Mouse (Mus musculus) megakaryocyte, embryonic 14.5 days (primary cell): ENCODE data around the gene Gpr161. TPM values are rescaled to one million over a fixed set of nuclear protein-coding genes. Genes with fewer than 3 reads are reported as not detected.
"Not testable (repeated sequence)": the region's sequence is repeated elsewhere in the genome, so short reads cannot be mapped to it uniquely, and the experiment has no call there.

Experiments
- H3K27me3 ChIP-seq: replicated peaks from 2 replicates; pipeline ENCODE3; 2012; ENCODE audit warnings: inconsistent platforms
- H3K36me3 ChIP-seq: replicated peaks from 2 replicates; pipeline ENCODE3; 2012; ENCODE audit warnings: low read length, inconsistent platforms, mixed read lengths
- H3K4me1 ChIP-seq: 2 replicates; pipeline ENCODE4 v1.6.1; 2012; ENCODE audit warnings: inconsistent platforms
- H3K4me3 ChIP-seq: replicated peaks from 2 replicates; pipeline ENCODE3; 2012; ENCODE audit warnings: moderate library complexity, mild to moderate bottlenecking, inconsistent platforms
- H3K9me3 ChIP-seq: 2 replicates; pipeline ENCODE4 v1.6.1; 2012; ENCODE audit warnings: inconsistent platforms
- FLI1 ChIP-seq: IDR thresholded peaks from 2 replicates; pipeline ENCODE4 v1.6.1; 2012; ENCODE audit warnings: low read length, inconsistent platforms, mixed read lengths
- GATA1 ChIP-seq: IDR thresholded peaks from 3 replicates; pipeline ENCODE4 v1.6.1; 2012; ENCODE audit warnings: mixed read lengths, low read length, inconsistent platforms, borderline replicate concordance
- polyA plus RNA-seq: library from polyadenylated mRNA; stranded (reverse); fragments of >175 nt; gene quantifications from 2 replicates; pipeline ENCODE4 v1.2.3, GENCODE M21; 2012; ENCODE audit warnings: low replicate concordance; ENCODE audit not compliant: insufficient read depth

Gene Gpr161
- polyA plus RNA-seq, 1 experiment: not detected

GRCm38 (mm10) chr1:165327370-165327769, 31.8 kb downstream of the Gpr161 start:
- peaks cover 40% of the 10 kb centered on the region for H3K4me1 ChIP-seq
- H3K9me3 ChIP-seq: no peaks in the 10 kb centered on the region
- peaks cover 52% of the 10 kb centered on the region for H3K36me3 ChIP-seq
- no peak for TF ChIP-seq FLI1
- no peak overlapping the region for H3K4me3 ChIP-seq
- H3K27me3 ChIP-seq: peaks cover 37% of the 10 kb centered on the region

GRCm38 (mm10) chr1:165327831-165328230, 32.2 kb downstream of the Gpr161 start:
- H3K4me3 ChIP-seq: no peak overlapping the region
- peaks cover 57% of the 10 kb centered on the region for H3K36me3 ChIP-seq
- H3K4me1 ChIP-seq: peaks cover 35% of the 10 kb centered on the region
- H3K27me3 ChIP-seq: peaks cover 37% of the 10 kb centered on the region
- no peaks in the 10 kb centered on the region for H3K9me3 ChIP-seq
- TF ChIP-seq GATA1 (no peak), FLI1 (no peak)

GRCm38 (mm10) chr1:165328384-165329289, 33.0 kb downstream of the Gpr161 start:
- Histone ChIP-seq H3K36me3 (peaks cover 63% of the 10 kb centered on the region), H3K27me3 (peaks cover 35% of the 10 kb centered on the region), H3K4me1 (peaks cover 27% of the 10 kb centered on the region)
- not testable (repeated sequence) for H3K9me3 ChIP-seq, H3K4me3 ChIP-seq

- peaks cover 15% of the 10 kb centered on the region for H3K4me1 ChIP-seq
- H3K9me3 ChIP-seq: no peaks in the 10 kb centered on the region
- peaks cover 16% of the 10 kb centered on the region for H3K27me3 ChIP-seq
- no peak for TF ChIP-seq GATA1
- TF ChIP-seq FLI1: no peak
- peaks cover 67% of the 10 kb centered on the region for H3K36me3 ChIP-seq
- no peak overlapping the region for H3K4me3 ChIP-seq
Measured at GRCm38 (mm10) chr1:165330859-165331258, 35.3 kb downstream of the Gpr161 start.

- Histone ChIP-seq H3K27me3 (peaks cover 3% of the 10 kb centered on the region), H3K9me3 (no peaks in the 10 kb centered on the region), H3K36me3 (peaks cover 73% of the 10 kb centered on the region), H3K4me1 (peaks cover 9% of the 10 kb centered on the region), H3K4me3 (no peak overlapping the region)
- TF ChIP-seq GATA1 (no peak), FLI1 (no peak)
Measured at GRCm38 (mm10) chr1:165332797-165333196, 37.2 kb downstream of the Gpr161 start.

GRCm38 (mm10) chr1:165342126-165342525, 46.5 kb downstream of the Gpr161 start:
- no peaks in the 10 kb centered on the region for H3K9me3 ChIP-seq
- peaks cover 45% of the 10 kb centered on the region for H3K36me3 ChIP-seq
- no peak overlapping the region for H3K4me3 ChIP-seq
- TF ChIP-seq GATA1: no peak
- TF ChIP-seq FLI1: no peak
- H3K4me1 ChIP-seq: peaks cover 17% of the 10 kb centered on the region
- no peaks in the 10 kb centered on the region for H3K27me3 ChIP-seq

- peaks cover 17% of the 10 kb centered on the region for H3K4me1 ChIP-seq
- no peaks in the 10 kb centered on the region for H3K9me3 ChIP-seq
- H3K27me3 ChIP-seq: no peaks in the 10 kb centered on the region
- no peak overlapping the region for H3K4me3 ChIP-seq
- peaks cover 32% of the 10 kb centered on the region for H3K36me3 ChIP-seq
- TF ChIP-seq GATA1: no peak
- no peak for TF ChIP-seq FLI1
Measured at GRCm38 (mm10) chr1:165344453-165344852, 48.9 kb downstream of the Gpr161 start.

- Histone ChIP-seq H3K9me3 (no peaks in the 10 kb centered on the region), H3K4me1 (peaks cover 17% of the 10 kb centered on the region), H3K36me3 (peaks cover 52% of the 10 kb centered on the region), H3K27me3 (no peaks in the 10 kb centered on the region), H3K4me3 (no peak overlapping the region)
- TF ChIP-seq FLI1: no peak
- TF ChIP-seq GATA1: no peak
Measured at GRCm38 (mm10) chr1:165348627-165349026, 53.0 kb downstream of the Gpr161 start.

GRCm38 (mm10) chr1:165356347-165356746, 60.8 kb downstream of the Gpr161 start:
- Histone ChIP-seq H3K9me3 (no peaks in the 10 kb centered on the region), H3K36me3 (peaks cover 44% of the 10 kb centered on the region), H3K4me3 (no peak overlapping the region), H3K27me3 (no peaks in the 10 kb centered on the region), H3K4me1 (peaks cover 7% of the 10 kb centered on the region; the same call in 1 of the 2 replicates)
- TF ChIP-seq GATA1: no peak
- TF ChIP-seq FLI1: no peak

- Histone ChIP-seq H3K9me3 (no peaks in the 10 kb centered on the region), H3K4me1 (peaks cover 3% of the 10 kb centered on the region), H3K4me3 (no peak overlapping the region), H3K27me3 (no peaks in the 10 kb centered on the region), H3K36me3 (peaks cover 34% of the 10 kb centered on the region)
- TF ChIP-seq FLI1 (no peak), GATA1 (no peak)
Measured at GRCm38 (mm10) chr1:165363271-165363670, 67.7 kb downstream of the Gpr161 start.

GRCm38 (mm10) chr1:165365057-165365456, 69.5 kb downstream of the Gpr161 start:
- H3K4me3 ChIP-seq: no peak overlapping the region
- H3K4me1 ChIP-seq: peaks cover 3% of the 10 kb centered on the region
- TF ChIP-seq GATA1 (no peak), FLI1 (no peak)
- H3K36me3 ChIP-seq: peaks cover 34% of the 10 kb centered on the region
- no peaks in the 10 kb centered on the region for H3K27me3 ChIP-seq
- H3K9me3 ChIP-seq: no peaks in the 10 kb centered on the region
